Mouse (Mus musculus) embryonic facial prominence, embryonic 10.5 days (tissue): Measurements from ENCODE around the gene Mad2l2. TPM values are rescaled to one million over a fixed set of nuclear protein-coding genes. Genes with fewer than 3 reads are reported as not detected.

ENCODE experiments used
- DNase-seq: peaks from one replicate; pipeline ENCODE4 v3.0.0-alpha.2; 2017; ENCODE audit warnings: low spot score
- H3K27ac ChIP-seq: fragments of 300-500 bp; sonication (generic); replicated peaks from 2 replicates; pipeline ENCODE4 v1.5.1; 2016; ENCODE audit warnings: mild to moderate bottlenecking
- H3K27me3 ChIP-seq: fragments of 300-500 bp; sonication (generic); replicated peaks from 2 replicates; pipeline ENCODE4 v1.6.1; 2016; ENCODE audit warnings: low read depth, mild to moderate bottlenecking; ENCODE audit not compliant: poor library complexity, severe bottlenecking
- H3K36me3 ChIP-seq: fragments of 300-500 bp; sonication (generic); replicated peaks from 2 replicates; pipeline ENCODE4 v1.6.1; 2016; ENCODE audit warnings: mild to moderate bottlenecking, moderate library complexity
- H3K4me1 ChIP-seq: fragments of 300-500 bp; sonication (generic); 2 replicates; pipeline ENCODE4 v1.6.1; 2016
- H3K4me3 ChIP-seq: fragments of 300-500 bp; sonication (generic); 2 replicates; pipeline ENCODE4 v1.5.1; 2016; ENCODE audit warnings: mild to moderate bottlenecking, moderate library complexity
- H3K9me3 ChIP-seq: fragments of 300-500 bp; sonication (generic); 2 replicates; pipeline ENCODE4 v1.6.1; 2016; ENCODE audit warnings: mild to moderate bottlenecking
- WGBS: fragments of 180-500 bp; shearing (Covaris S2); methylation state at CpG from one replicate; pipeline ENCODE4 v1.1.7; 2016; 5-methylcytosine and 5-hydroxymethylcytosine counted together
- polyA plus RNA-seq: library from polyadenylated mRNA; unstranded; fragments of >200 nt; fragmentation: Nextera tagmentation; extraction: Ambion mirVana; gene quantifications from 2 replicates; pipeline ENCODE4 v1.2.1, GENCODE M21; 2016

The Mad2l2 gene
- polyA plus RNA-seq, 1 experiment from 2014 or later, result 67.3 TPM

DNA sequence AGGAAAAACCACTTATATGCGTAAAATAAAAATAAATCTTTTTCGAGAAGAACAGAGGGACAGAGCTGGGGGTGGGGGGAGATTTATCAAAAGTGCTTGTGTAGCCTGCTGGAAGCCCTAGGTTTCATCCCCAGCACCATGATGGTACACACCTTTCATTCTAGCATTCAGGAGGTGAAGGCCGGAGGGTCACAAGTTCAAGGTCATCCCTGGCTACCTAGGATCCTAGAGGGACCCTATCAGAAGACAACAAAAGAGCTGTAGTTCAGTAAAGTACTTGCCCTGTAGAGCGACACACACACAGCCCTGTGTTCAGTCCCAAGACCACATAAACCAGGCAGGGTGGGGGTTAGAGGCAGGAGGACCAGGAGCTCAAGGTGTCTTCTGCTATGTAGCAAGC lies 23.8 kb downstream of the Mad2l2 start:
- peaks cover 14% of the 10 kb centered on the region for H3K27me3 ChIP-seq
- peaks cover 50% of the 10 kb centered on the region for H3K36me3 ChIP-seq
- H3K4me3 ChIP-seq, result no peak overlapping the region
- WGBS, result 92% methylated on average over 4 of the region's 4 CpGs
- no peak overlapping the region for H3K27ac ChIP-seq
- H3K9me3 ChIP-seq, result no peaks in the 10 kb centered on the region
- H3K4me1 ChIP-seq, result peaks cover 42% of the 10 kb centered on the region
- DNase-seq, result no peak

GRCm38 (mm10) chr4:148154982-148155381 lies 24.8 kb downstream of the Mad2l2 start:
- H3K4me1 ChIP-seq, result peaks cover 42% of the 10 kb centered on the region
- no peak overlapping the region for H3K4me3 ChIP-seq
- DNase-seq, result no peak
- H3K27me3 ChIP-seq, result peaks cover 19% of the 10 kb centered on the region
- WGBS, result 65% methylated on average over 3 of the region's 3 CpGs
- no peak overlapping the region for H3K27ac ChIP-seq
- no peaks in the 10 kb centered on the region for H3K9me3 ChIP-seq
- H3K36me3 ChIP-seq, result peaks cover 48% of the 10 kb centered on the region

DNA sequence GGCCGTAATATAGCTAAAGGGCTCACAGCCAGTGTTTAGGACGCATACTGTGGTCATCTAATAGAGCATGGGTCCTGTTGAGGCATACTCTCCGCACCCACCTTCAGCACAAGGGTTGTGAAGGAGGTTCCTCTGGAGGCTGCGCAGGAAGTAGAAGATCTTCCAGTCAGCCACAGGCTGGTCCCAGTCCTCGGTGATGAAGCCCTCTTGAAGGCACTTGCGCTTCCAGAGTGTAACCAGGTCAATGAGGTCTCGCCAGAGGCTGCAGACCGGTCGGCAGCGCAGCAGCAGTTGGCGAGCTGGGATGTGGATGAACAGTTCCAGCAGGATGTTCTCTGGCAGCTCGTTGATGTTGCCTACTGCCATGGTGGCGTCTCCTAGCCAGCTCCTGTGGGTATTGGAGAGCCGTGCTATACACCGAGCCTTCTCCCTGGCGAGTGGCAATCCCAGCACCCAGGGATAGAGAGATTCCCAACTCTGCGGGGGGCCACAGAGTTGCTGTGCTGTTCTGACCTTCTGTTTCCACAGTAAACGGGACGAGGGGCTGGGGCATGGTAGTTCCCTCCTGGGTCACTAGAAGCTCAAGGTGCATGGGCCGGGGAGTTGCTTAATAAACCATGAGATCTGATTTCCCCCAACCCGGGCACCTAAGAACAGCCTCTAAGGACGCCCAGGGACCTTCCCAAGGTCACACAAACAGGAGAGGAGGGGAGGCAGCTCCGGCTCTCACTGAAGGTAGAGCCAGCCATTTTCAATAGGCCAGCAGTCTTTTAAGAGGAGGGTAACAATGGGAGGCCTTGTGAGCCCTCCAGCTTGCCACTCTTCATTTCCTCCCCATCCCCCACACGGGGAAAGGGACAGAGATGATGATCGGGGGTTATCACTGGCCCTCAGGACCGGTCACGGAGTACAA lies 28.5 kb downstream of the Mad2l2 start:
- WGBS, result 26% methylated on average over 27 of the region's 27 CpGs
- H3K4me1 ChIP-seq, result peaks cover 39% of the 10 kb centered on the region

DNA sequence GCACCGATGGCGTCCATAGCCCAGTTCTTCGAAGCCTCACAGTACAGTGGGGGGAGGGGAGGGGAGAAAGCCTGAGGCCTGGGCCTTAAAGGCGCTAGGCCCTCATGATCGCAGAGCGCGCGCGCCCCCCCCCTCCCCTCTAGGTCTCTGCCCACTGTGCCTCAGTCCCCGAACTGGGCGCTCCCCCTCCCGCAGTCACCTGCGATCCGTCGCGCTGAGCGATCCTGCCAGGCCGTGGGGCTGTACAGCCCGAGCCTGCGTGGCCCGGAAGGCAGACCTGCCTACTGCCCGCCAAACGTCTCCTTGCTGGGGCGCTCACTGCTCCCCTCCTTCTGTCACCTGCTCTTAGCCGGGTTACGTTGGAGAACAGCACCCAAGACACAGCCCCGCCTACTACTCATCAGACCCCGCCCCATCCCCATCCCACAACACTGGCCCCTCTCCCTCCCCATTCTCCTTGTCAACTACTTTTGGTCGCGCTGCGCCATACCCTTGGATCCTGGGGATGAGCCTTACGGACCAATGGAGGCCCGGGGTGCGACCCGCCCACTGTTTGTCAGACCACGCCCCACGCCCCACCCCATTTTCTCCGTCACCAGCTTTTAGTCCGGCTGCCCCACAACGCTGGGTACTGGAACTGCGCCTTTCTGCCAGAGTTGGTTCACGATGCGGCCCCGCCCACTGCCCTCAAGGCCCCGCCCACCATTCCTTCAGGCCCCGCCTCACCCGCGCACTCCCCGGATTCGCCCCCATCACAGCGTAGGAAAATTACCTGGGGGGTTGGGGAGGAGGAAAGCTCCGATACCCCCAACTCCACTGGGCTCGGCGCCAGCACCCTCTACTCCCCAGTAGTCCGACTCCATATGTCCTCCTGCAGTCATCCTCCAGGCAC lies 29.6 kb downstream of the Mad2l2 start:
- peak; percentile 97 for DNase-seq
- H3K36me3 ChIP-seq, result peaks cover 30% of the 10 kb centered on the region
- peak overlapping the region; percentile 85 for H3K27ac ChIP-seq
- peaks cover 68% of the 10 kb centered on the region for H3K27me3 ChIP-seq
- no peaks in the 10 kb centered on the region for H3K9me3 ChIP-seq
- WGBS, result under 1% methylated on average over 55 of the region's 55 CpGs
- peak overlapping the region; percentile 76 for H3K4me3 ChIP-seq
- H3K4me1 ChIP-seq, result peaks cover 50% of the 10 kb centered on the region

More for the DNA sequence above, 28.5 kb downstream of the Mad2l2 start:
- Histone ChIP-seq H3K27me3 (peaks cover 57% of the 10 kb centered on the region), H3K4me3 (peak overlapping the region; percentile 76), H3K27ac (peak overlapping the region; percentile 85), H3K9me3 (no peaks in the 10 kb centered on the region), H3K36me3 (peaks cover 38% of the 10 kb centered on the region)
- peak; percentile 52 for DNase-seq

- Histone ChIP-seq H3K4me1 (peaks cover 55% of the 10 kb centered on the region), H3K4me3 (peak within 1 kb of the TSS; percentile 76), H3K27ac (peak within 1 kb of the TSS; percentile 85), H3K9me3 (no peaks in the 10 kb centered on the region), H3K36me3 (peaks cover 26% of the 10 kb centered on the region), H3K27me3 (peaks cover 77% of the 10 kb centered on the region)
- under 1% methylated on average over 43 of the region's 43 CpGs for WGBS
- DNase-seq, result peak; percentile 75
Observed at GRCm38 (mm10) chr4:148160436-148161390, 30.5 kb downstream of the Mad2l2 start, which contains the start of the genes Fbxo44 and Fbxo2. Gene Fbxo44, minus strand, starts transcription at chr4:148160482. Gene Fbxo2, plus strand, starts transcription at chr4:148160621.

DNA sequence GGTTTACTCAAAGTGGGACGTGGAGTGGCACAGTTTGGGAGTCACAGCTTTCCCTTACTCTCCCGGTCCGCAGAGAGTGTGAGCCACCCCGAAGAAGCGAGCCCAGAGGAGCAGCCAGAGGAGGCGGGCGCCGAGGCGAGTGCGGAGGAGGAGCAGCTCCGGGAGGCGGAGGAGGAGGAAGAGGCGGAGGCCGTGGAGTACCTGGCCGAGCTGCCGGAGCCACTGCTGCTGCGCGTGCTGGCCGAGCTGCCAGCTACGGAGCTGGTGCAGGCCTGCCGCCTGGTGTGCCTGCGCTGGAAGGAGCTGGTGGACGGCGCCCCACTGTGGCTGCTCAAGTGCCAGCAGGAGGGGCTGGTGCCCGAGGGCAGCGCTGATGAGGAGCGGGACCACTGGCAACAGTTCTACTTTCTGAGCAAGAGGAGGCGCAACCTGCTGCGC lies 33.8 kb downstream of the Mad2l2 start:
- Histone ChIP-seq H3K4me3 (peak overlapping the region; percentile 50), H3K27ac (no peak overlapping the region), H3K36me3 (no peaks in the 10 kb centered on the region), H3K27me3 (peaks cover 93% of the 10 kb centered on the region), H3K9me3 (no peaks in the 10 kb centered on the region), H3K4me1 (peaks cover 60% of the 10 kb centered on the region)
- peak; percentile 84 for DNase-seq
- WGBS, result under 1% methylated on average over 29 of the region's 29 CpGs

DNA sequence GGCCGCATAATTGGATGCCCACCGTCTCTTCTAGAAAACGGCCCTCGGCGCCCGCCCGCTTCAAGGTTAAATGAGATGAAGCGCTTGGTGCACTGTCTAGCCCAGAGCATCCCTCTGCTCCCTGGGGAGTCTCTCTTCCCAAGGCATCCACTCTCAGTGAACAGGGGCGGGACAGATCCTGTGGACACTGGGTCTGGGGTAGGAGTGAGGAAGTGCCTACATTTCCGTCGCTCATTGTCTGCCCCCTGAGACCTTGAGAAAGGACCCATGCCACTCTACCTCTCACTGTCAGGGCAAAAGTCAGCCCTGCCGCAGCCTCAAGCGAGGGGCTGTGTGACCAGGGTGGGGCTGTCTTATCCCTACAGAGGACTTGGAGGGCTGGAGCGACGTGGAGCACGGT lies 34.3 kb downstream of the Mad2l2 start:
- H3K36me3 ChIP-seq, result no peaks in the 10 kb centered on the region
- peaks cover 97% of the 10 kb centered on the region for H3K27me3 ChIP-seq
- no peak for DNase-seq
- no peaks in the 10 kb centered on the region for H3K9me3 ChIP-seq
- H3K4me3 ChIP-seq, result peak overlapping the region; percentile 50
- H3K27ac ChIP-seq, result no peak overlapping the region
- peaks cover 56% of the 10 kb centered on the region for H3K4me1 ChIP-seq
- WGBS, result under 1% methylated on average over 16 of the region's 16 CpGs

DNA sequence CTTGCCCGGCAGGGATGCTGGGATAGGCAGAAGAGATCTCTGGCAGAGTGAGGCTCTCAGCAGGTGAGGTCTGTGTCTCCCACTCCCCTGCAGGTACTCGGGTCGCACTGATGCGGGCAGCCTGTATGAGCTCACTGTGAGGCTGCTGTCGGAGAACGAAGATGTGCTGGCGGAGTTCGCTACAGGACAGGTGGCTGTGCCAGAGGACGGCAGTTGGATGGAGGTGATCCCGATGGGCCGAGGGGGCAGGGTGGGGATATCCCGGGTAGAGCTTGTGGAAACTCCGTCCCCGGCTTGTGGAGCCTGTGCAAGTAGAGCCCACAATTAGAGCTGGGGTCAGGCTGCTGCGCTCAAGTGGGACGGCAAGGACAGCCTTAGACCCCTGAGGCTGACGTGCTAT lies 35.4 kb downstream of the Mad2l2 start:
- no peak for DNase-seq
- Histone ChIP-seq H3K4me1 (peaks cover 47% of the 10 kb centered on the region), H3K4me3 (no peak overlapping the region), H3K36me3 (no peaks in the 10 kb centered on the region), H3K9me3 (no peaks in the 10 kb centered on the region), H3K27ac (no peak overlapping the region), H3K27me3 (peaks cover 97% of the 10 kb centered on the region)
- 5% methylated on average over 17 of the region's 17 CpGs for WGBS

- 3% methylated on average over 10 of the region's 10 CpGs for WGBS
- H3K27ac ChIP-seq, result no peak overlapping the region; the same call in 1 of the 2 replicates
- DNase-seq, result peak; percentile 57
- H3K36me3 ChIP-seq, result no peaks in the 10 kb centered on the region
- H3K9me3 ChIP-seq, result no peaks in the 10 kb centered on the region
- H3K27me3 ChIP-seq, result peaks cover 96% of the 10 kb centered on the region
- H3K4me3 ChIP-seq, result peak overlapping the region; percentile 34
- H3K4me1 ChIP-seq, result peaks cover 39% of the 10 kb centered on the region
Observed at GRCm38 (mm10) chr4:148166431-148166830, 36.2 kb downstream of the Mad2l2 start.

- WGBS, result 25% methylated on average over 4 of the region's 4 CpGs
- peak; percentile 72 for DNase-seq
- Histone ChIP-seq H3K36me3 (no peaks in the 10 kb centered on the region), H3K4me3 (peak overlapping the region; percentile 34), H3K27me3 (peaks cover 96% of the 10 kb centered on the region), H3K4me1 (peaks cover 37% of the 10 kb centered on the region), H3K9me3 (no peaks in the 10 kb centered on the region), H3K27ac (no peak overlapping the region)
Observed at GRCm38 (mm10) chr4:148166986-148167385, 36.8 kb downstream of the Mad2l2 start.

- 28% methylated on average over 7 of the region's 7 CpGs for WGBS
- H3K36me3 ChIP-seq, result no peaks in the 10 kb centered on the region
- H3K4me1 ChIP-seq, result peaks cover 37% of the 10 kb centered on the region
- no peak overlapping the region for H3K27ac ChIP-seq
- H3K9me3 ChIP-seq, result no peaks in the 10 kb centered on the region
- DNase-seq, result peak; percentile 75
- H3K4me3 ChIP-seq, result no peak overlapping the region
- H3K27me3 ChIP-seq, result peaks cover 96% of the 10 kb centered on the region
Observed at GRCm38 (mm10) chr4:148168287-148168686, 38.1 kb downstream of the Mad2l2 start.
